Comparison of ENCODE assay signal across 9 mouse cellular contexts in the genomic region with DNA sequence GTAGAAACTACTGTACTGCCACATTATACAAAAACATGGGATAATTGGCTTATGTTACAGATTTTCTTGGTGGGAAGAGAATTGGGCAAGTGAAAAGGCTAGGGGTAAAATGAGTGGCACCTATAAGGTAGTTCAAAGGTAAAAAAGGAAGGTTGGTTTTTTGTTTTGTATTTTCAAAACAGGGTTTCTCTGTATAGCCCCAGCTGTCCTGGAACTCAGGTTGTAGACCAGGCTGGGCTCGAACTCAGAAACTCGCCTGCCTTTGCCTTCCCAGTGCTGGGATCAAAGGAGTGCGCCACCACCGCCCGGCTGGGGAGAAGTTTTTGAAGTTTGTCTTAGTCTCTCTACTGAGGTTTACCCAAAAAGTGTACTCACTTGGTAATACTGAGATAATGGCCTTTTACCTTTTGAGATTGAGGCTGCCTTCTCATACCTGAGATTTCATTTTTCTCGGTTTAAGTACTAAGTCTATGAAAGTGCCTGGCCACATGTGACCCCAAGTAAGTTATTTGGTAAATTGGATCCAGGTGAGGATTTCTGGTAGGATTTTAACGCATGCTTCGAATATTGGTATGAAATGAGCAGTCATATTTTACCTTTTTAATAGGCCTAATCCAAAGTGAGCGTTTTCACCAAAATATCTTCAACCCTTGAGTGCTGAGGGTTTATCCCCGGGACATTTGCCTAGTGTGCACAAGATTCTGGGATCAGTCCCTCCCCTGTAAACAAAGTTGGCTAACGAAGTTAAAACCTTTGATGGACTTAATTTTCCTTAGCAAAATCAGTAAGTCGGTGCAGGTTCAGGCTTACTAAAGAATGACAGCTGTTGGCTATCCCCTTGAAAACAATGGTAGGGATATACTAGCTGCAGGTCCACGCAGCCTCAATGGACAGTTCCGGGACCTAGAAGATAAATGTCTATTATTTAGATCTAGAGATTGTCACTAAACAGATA. TPM values are rescaled to one million over a fixed set of nuclear protein-coding genes. Genes with fewer than 3 reads are reported as not detected.
A peak's percentile ranks its signal among the peaks of the same experiment; 100 is the strongest.
DNase-seq lines count a peak whose midpoint lies in the region; ATAC-seq lines count a peak whose summit lies in the region.
"Had no signal": no experiment of that assay in that cellular context is flagged by ENCODE, and none has a peak within 500 bp of the region (broad histone marks: within the 10 kb centered on the region; RNA-seq: fewer than 3 reads in every experiment).

No protein-coding gene starts in this region.

- no peaks in the 10 kb centered on the region for H3K27me3 ChIP-seq in midbrain, embryonic 11.5 days (ENCODE audit: control insufficient read depth, insufficient read depth, low read length)
- H3K27me3 ChIP-seq in midbrain, embryonic 16.5 days (ENCODE audit: control insufficient read depth, insufficient read depth, low read depth, low read length): no peaks in the 10 kb centered on the region
- no peaks in the 10 kb centered on the region for H3K27me3 ChIP-seq in forebrain, embryonic 14.5 days (replicated peaks; ENCODE audit: control insufficient read depth, insufficient read depth, low read length)
- H3K27me3 ChIP-seq: stomach, embryonic 15.5 days had no signal

- no peaks in the 10 kb centered on the region for H3K36me3 ChIP-seq in midbrain, embryonic 11.5 days (ENCODE audit: control insufficient read depth, insufficient read depth, low read length)
- no peaks in the 10 kb centered on the region for H3K36me3 ChIP-seq in midbrain, embryonic 16.5 days (ENCODE audit: control insufficient read depth, insufficient read depth, low read length)
- H3K36me3 ChIP-seq in forebrain, embryonic 14.5 days (ENCODE audit: control insufficient read depth, insufficient read depth, low read length): peaks cover 5% of the 10 kb centered on the region

- no peak overlapping the region for H3K4me2 ChIP-seq in midbrain, embryonic 11.5 days
- no peak overlapping the region for H3K4me2 ChIP-seq in midbrain, embryonic 16.5 days (ENCODE audit: low read length)
- no peak overlapping the region for H3K4me2 ChIP-seq in forebrain, embryonic 14.5 days (ENCODE audit: low read length)
- H3K4me2 ChIP-seq: stomach, embryonic 15.5 days had no signal

- H3K4me1 ChIP-seq in midbrain, embryonic 11.5 days (ENCODE audit: control insufficient read depth, insufficient read depth, low read length): no peaks in the 10 kb centered on the region
- no peaks in the 10 kb centered on the region for H3K4me1 ChIP-seq in midbrain, embryonic 16.5 days (ENCODE audit: control insufficient read depth, insufficient read depth, low read length)
- H3K4me1 ChIP-seq in forebrain, embryonic 14.5 days (ENCODE audit: control insufficient read depth, insufficient read depth, low read length): no peaks in the 10 kb centered on the region
- H3K4me1 ChIP-seq: stomach, embryonic 15.5 days had no signal

- WGBS in midbrain, embryonic 11.5 days: 46% methylated on average over 14 of the region's 14 CpGs
- 45% methylated on average over 14 of the region's 14 CpGs for WGBS in midbrain, embryonic 16.5 days
- WGBS in forebrain, embryonic 14.5 days: 38% methylated on average over 14 of the region's 14 CpGs

- H3K9me3 ChIP-seq in midbrain, embryonic 11.5 days (ENCODE audit: control insufficient read depth, low read length): no peaks in the 10 kb centered on the region
- no peaks in the 10 kb centered on the region for H3K9me3 ChIP-seq in midbrain, embryonic 16.5 days (replicated peaks; ENCODE audit: control insufficient read depth, low read length, poor library complexity, severe bottlenecking)
- H3K9me3 ChIP-seq in forebrain, embryonic 14.5 days (replicated peaks; ENCODE audit: control insufficient read depth, low read length): no peaks in the 10 kb centered on the region
- H3K9me3 ChIP-seq: stomach, embryonic 15.5 days had no signal

- DNase-seq in midbrain, embryonic 11.5 days (ENCODE audit: low spot score, missing footprints): peak; percentile 93
- DNase-seq in WW6 (ENCODE audit: low read depth, low spot score): peak; percentile 46
- no peak for DNase-seq in forebrain, embryonic 14.5 days (ENCODE audit: low spot score)
- DNase-seq in gastrocnemius, postnatal 36 days: no peak
- DNase-seq in cerebellum, postnatal 36 days: no peak
- DNase-seq: gastrocnemius, postnatal 10 days had no signal

- no peak overlapping the region for H3K27ac ChIP-seq in midbrain, embryonic 11.5 days (ENCODE audit: low read depth, low read length)
- no peak overlapping the region for H3K27ac ChIP-seq in midbrain, embryonic 16.5 days (ENCODE audit: low read length)
- H3K27ac ChIP-seq in forebrain, embryonic 14.5 days (ENCODE audit: low read depth, low read length): no peak overlapping the region
- H3K27ac ChIP-seq: stomach, embryonic 15.5 days had no signal

- peak; percentile 41; the same call in 1 of the 2 replicates for ATAC-seq in midbrain, embryonic 11.5 days (ENCODE audit: low FRiP score)
- no peak for ATAC-seq in midbrain, embryonic 16.5 days
- 0 out of 2 replicates have a peak, but pooled peaks have one; percentile 22 for ATAC-seq in forebrain, embryonic 14.5 days
- ATAC-seq in monocyte, adult 5-6 weeks (replicated peaks; ENCODE audit: insufficient number of reproducible peaks, low FRiP score, low TSS enrichment, poor library complexity, severe bottlenecking): 0 out of 2 replicates have a peak, but pooled peaks have one; percentile 28

- no peak overlapping the region for H3K9ac ChIP-seq in midbrain, embryonic 11.5 days (ENCODE audit: low read length)
- H3K9ac ChIP-seq in midbrain, embryonic 16.5 days (ENCODE audit: low read depth, low read length): no peak overlapping the region
- H3K9ac ChIP-seq in forebrain, embryonic 14.5 days (ENCODE audit: low read length): no peak overlapping the region
- H3K9ac ChIP-seq: stomach, embryonic 15.5 days had no signal

- H3K4me3 ChIP-seq in midbrain, embryonic 11.5 days (ENCODE audit: low read depth, low read length): no peak overlapping the region
- H3K4me3 ChIP-seq in midbrain, embryonic 16.5 days (ENCODE audit: low read depth, low read length): no peak overlapping the region
- no peak overlapping the region for H3K4me3 ChIP-seq in forebrain, embryonic 14.5 days (ENCODE audit: low read depth, low read length)
- H3K4me3 ChIP-seq: stomach, embryonic 15.5 days had no signal

- intact Hi-C loops in gastrocnemius, postnatal 36 days (cut with DNase I): no loop called here

RNA-seq across cellular contexts. Expression of a gene that starts 10.7 kb away (rescaled TPM):
- 310 and 336 TPM in 2 replicates for polyA plus RNA-seq in midbrain, embryonic 11.5 days (2014; fragmentation: Nextera tagmentation; extraction: Ambion mirVana)
- 169 and 217 TPM in 2 replicates for polyA plus RNA-seq in midbrain, embryonic 16.5 days (2015; fragmentation: Nextera tagmentation; extraction: Ambion mirVana)
- polyA plus RNA-seq in forebrain, embryonic 14.5 days (2014; fragmentation: Nextera tagmentation; extraction: Ambion mirVana): 182 and 209 TPM in 2 replicates
- total RNA-seq in monocyte, adult 5-6 weeks (2017): 236 to 464 TPM (median 357 TPM) in 3 replicates
- 100 to 1,000 TPM in 1 of 2 experiments, 10 to 100 TPM in 1; 96.6 to 134 TPM for total RNA-seq in gastrocnemius, postnatal 36 days (2021)

RNA-seq across cellular contexts. Expression of a gene that starts 34.7 kb away (rescaled TPM):
- polyA plus RNA-seq in midbrain, embryonic 11.5 days (2014; fragmentation: Nextera tagmentation; extraction: Ambion mirVana): 27.0 and 31.8 TPM in 2 replicates
- 9.3 and 9.8 TPM in 2 replicates for polyA plus RNA-seq in midbrain, embryonic 16.5 days (2015; fragmentation: Nextera tagmentation; extraction: Ambion mirVana)
- polyA plus RNA-seq in forebrain, embryonic 14.5 days (2014; fragmentation: Nextera tagmentation; extraction: Ambion mirVana): 17.7 and 17.9 TPM in 2 replicates
- total RNA-seq in monocyte, adult 5-6 weeks (2017): 147 to 253 TPM (median 230 TPM) in 3 replicates
- 10 to 100 TPM; 33.2 to 40.3 TPM for total RNA-seq in gastrocnemius, postnatal 36 days (2021)

Comparison
In these comparisons a context has a peak if more than half of its experiments do, and no peak if none do; other contexts are left out.
1. DNase-seq: peak in midbrain, embryonic 11.5 days (single experiment) and WW6 (single experiment); none in forebrain, embryonic 14.5 days (single experiment), gastrocnemius, postnatal 36 days (0 of 2) and cerebellum, postnatal 36 days (0 of 2).